ENCODE assay signal across 8 mouse cellular contexts in the genomic region with DNA sequence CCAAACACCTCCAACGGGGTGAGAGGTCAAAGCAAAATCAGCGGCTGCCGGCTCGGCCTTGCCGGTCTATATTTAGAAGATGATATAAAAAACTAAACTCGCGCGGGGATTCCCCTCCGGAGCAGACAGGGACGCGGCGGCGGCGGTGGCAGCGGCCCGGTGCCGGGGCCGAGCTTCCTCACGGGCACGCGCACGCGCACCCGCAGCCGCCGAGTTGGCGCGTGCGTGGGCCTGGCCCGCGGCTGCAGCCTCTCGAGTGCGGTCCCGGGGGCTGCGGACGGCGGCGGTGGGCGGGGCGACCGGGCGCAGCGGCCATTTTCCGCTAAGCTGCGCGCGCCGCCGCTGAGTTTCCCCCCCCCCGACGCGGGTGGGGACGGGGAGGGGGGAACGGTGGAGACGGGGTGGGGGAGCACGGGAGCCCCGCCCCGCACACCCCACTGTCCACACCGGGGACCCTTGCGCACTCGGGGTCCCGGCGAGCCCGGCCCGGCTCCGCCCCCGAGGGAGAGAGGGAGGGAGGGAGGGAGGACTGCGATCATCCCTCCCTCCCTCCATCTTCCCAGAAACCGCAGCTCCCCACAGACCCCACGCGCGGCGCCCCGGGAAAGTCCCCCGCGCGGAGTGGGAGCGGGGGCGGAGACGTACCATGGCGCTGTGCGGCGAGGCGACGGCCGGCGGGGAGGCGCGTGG. TPM values are rescaled to one million over a fixed set of nuclear protein-coding genes. Genes with fewer than 3 reads are reported as not detected.
A peak's percentile ranks its signal among the peaks of the same experiment; 100 is the strongest.
DNase-seq lines count a peak whose midpoint lies in the region; ATAC-seq and TF ChIP-seq lines count a peak whose summit lies in the region.

No protein-coding gene starts in this region.

- H3K27me3 ChIP-seq in ES-Bruce4 (ENCODE audit: control insufficient read depth, insufficient read depth, low read length, poor library complexity, severe bottlenecking), result no peaks in the 10 kb centered on the region
- peaks cover 78% of the 10 kb centered on the region for H3K27me3 ChIP-seq in hindbrain, embryonic 10.5 days (ENCODE audit: insufficient read depth, poor library complexity, severe bottlenecking)

- peak; percentile 47 for DNase-seq in c-Kit-positive CD71-positive TER-119-positive erythroid progenitor cells, embryonic 14.5 days (ENCODE audit: low spot score)
- peak; percentile 79 for DNase-seq in hindbrain, embryonic 10.5 days (ENCODE audit: low spot score)
- DNase-seq in layer of hippocampus, postnatal 25 days (ENCODE audit: extremely low spot score in 1 of 2, low spot score in 1 of 2), result peak; percentile 65 to 74
- DNase-seq in lung, postnatal 36 days, result peak; percentile 82
- DNase-seq in right cerebral cortex, postnatal 10 days (ENCODE audit: low spot score in 2 of 2), result peak; percentile 87
- DNase-seq in urinary bladder, postnatal 10 days (ENCODE audit: low spot score), result peak; percentile 22

- no peak for TF ChIP-seq EP300 in ES-Bruce4 (IDR thresholded peaks at IDR 0.05; ENCODE audit: insufficient read depth, low read depth, low read length)

- H3K27ac ChIP-seq in ES-Bruce4 (ENCODE audit: insufficient read depth, low read length), result no peak overlapping the region
- peak overlapping the region; percentile 95 for H3K27ac ChIP-seq in hindbrain, embryonic 10.5 days

- peaks cover 4% of the 10 kb centered on the region for H3K4me1 ChIP-seq in ES-Bruce4 (ENCODE audit: control insufficient read depth, insufficient read depth, low read length)
- H3K4me1 ChIP-seq in hindbrain, embryonic 10.5 days (replicated peaks), result peaks cover 66% of the 10 kb centered on the region

- no peak for TF ChIP-seq POLR2A in ES-Bruce4 (IDR thresholded peaks at IDR 0.05; ENCODE audit: insufficient read depth, low read length)

- under 1% methylated on average over 70 of the region's 89 CpGs for WGBS in hindbrain, embryonic 10.5 days

- no peaks in the 10 kb centered on the region for H3K9me3 ChIP-seq in ES-Bruce4 (replicated peaks; ENCODE audit: control insufficient read depth, insufficient read depth, low read length, poor library complexity, severe bottlenecking)
- H3K9me3 ChIP-seq in hindbrain, embryonic 10.5 days, result 0 out of 2 replicates have a peak, but pooled peaks cover 5% of the 10 kb centered on the region

- TF ChIP-seq CTCF in ES-Bruce4 (IDR thresholded peaks at IDR 0.05; ENCODE audit: low read depth, low read length), result no peak

- peak overlapping the region; percentile 80 for H3K9ac ChIP-seq in ES-Bruce4 (ENCODE audit: low read depth, poor library complexity, severe bottlenecking)

- no peaks in the 10 kb centered on the region for H3K36me3 ChIP-seq in ES-Bruce4 (ENCODE audit: control insufficient read depth, insufficient read depth, low read length, poor library complexity, severe bottlenecking)
- H3K36me3 ChIP-seq in hindbrain, embryonic 10.5 days, result no peaks in the 10 kb centered on the region

- peak overlapping the region; percentile 79 for H3K4me3 ChIP-seq in ES-Bruce4 (ENCODE audit: low read depth, low read length)
- H3K4me3 ChIP-seq in hindbrain, embryonic 10.5 days, result peak overlapping the region; percentile 81

- 0 out of 2 replicates have a peak, but pooled peaks have one; percentile 3 for ATAC-seq in frontal cortex, adult (ENCODE audit: low TSS enrichment)

RNA-seq across cellular contexts. Expression of a gene that starts 25.1 kb away (rescaled TPM):
- 6.1 and 7.2 TPM in 2 replicates for polyA plus RNA-seq in ES-Bruce4 (2011; ENCODE audit: insufficient read depth, insufficient read length, low read depth, missing spikeins)
- polyA plus RNA-seq in hindbrain, embryonic 10.5 days (2016; fragmentation: Nextera tagmentation; extraction: Ambion mirVana), result 10.5 and 16.0 TPM in 2 replicates
- 10 to 100 TPM; 59.5 to 66.8 TPM for total RNA-seq in layer of hippocampus, postnatal 25 days (2021)

RNA-seq across cellular contexts. Expression of a gene that starts 37.4 kb away (rescaled TPM):
- polyA plus RNA-seq in ES-Bruce4 (2011; ENCODE audit: insufficient read depth, insufficient read length, low read depth, missing spikeins), result 4.8 and 5.3 TPM in 2 replicates
- polyA plus RNA-seq in hindbrain, embryonic 10.5 days (2016; fragmentation: Nextera tagmentation; extraction: Ambion mirVana), result 2.7 and 3.0 TPM in 2 replicates
- total RNA-seq in layer of hippocampus, postnatal 25 days (2021), result 1 to 10 TPM; 1.4 to 3.1 TPM

RNA-seq across cellular contexts. Expression of a gene that starts 41.5 kb away (rescaled TPM):
- 1.1 TPM in 1 of 2 replicates, not detected in the other for polyA plus RNA-seq in ES-Bruce4 (2011; ENCODE audit: insufficient read depth, insufficient read length, low read depth, missing spikeins)
- 1.0 and 2.5 TPM in 2 replicates for polyA plus RNA-seq in hindbrain, embryonic 10.5 days (2016; fragmentation: Nextera tagmentation; extraction: Ambion mirVana)
- total RNA-seq in layer of hippocampus, postnatal 25 days (2021), result 1 to 10 TPM; 3.2 to 4.7 TPM

RNA-seq across cellular contexts. Expression of a gene that starts 46.0 kb away (rescaled TPM):
- 1.5 TPM in 1 of 2 replicates, not detected in the other for polyA plus RNA-seq in ES-Bruce4 (2011; ENCODE audit: insufficient read depth, insufficient read length, low read depth, missing spikeins)
- 4.0 and 4.8 TPM in 2 replicates for polyA plus RNA-seq in hindbrain, embryonic 10.5 days (2016; fragmentation: Nextera tagmentation; extraction: Ambion mirVana)
- total RNA-seq in layer of hippocampus, postnatal 25 days (2021), result 1 to 10 TPM; 2.6 to 3.7 TPM

RNA-seq across cellular contexts. Expression of a gene that starts 46.1 kb away (rescaled TPM):
- 52.9 and 70.3 TPM in 2 replicates for polyA plus RNA-seq in ES-Bruce4 (2011; ENCODE audit: insufficient read depth, insufficient read length, low read depth, missing spikeins)
- polyA plus RNA-seq in hindbrain, embryonic 10.5 days (2016; fragmentation: Nextera tagmentation; extraction: Ambion mirVana), result 95.8 and 98.2 TPM in 2 replicates
- 10 to 100 TPM; 79.1 to 87.1 TPM for total RNA-seq in layer of hippocampus, postnatal 25 days (2021)

Comparison
In these comparisons a context has a peak if more than half of its experiments do, and no peak if none do; other contexts are left out.
1. DNase-seq: peak in every context shown above with its lines; median percentile 87 in right cerebral cortex, postnatal 10 days; 82 in lung, postnatal 36 days; 79 in hindbrain, embryonic 10.5 days; 70 in layer of hippocampus, postnatal 25 days; 47 in c-Kit-positive CD71-positive TER-119-positive erythroid progenitor cells, embryonic 14.5 days; 22 in urinary bladder, postnatal 10 days.